Mouse (Mus musculus) small intestine, adult 2 months (tissue): Measurements from ENCODE around the gene Plxnc1.

ENCODE experiments used
- CTCF ChIP-seq: fragments of 200-500 bp; IDR thresholded peaks from 2 replicates; pipeline ENCODE4 v1.5.1; 2012; ENCODE audit warnings: low read depth, mild to moderate bottlenecking, control low read depth, inconsistent platforms, low read length, moderate library complexity, mixed read lengths; ENCODE audit not compliant: insufficient replicate concordance, insufficient read length; ENCODE audit errors: extremely low read depth
- POLR2A ChIP-seq: fragments of 200-500 bp; IDR thresholded peaks from 2 replicates; pipeline ENCODE4 v1.6.1; 2012; ENCODE audit warnings: low read depth, mild to moderate bottlenecking, control low read depth, inconsistent platforms, low read length, moderate library complexity

DNA sequence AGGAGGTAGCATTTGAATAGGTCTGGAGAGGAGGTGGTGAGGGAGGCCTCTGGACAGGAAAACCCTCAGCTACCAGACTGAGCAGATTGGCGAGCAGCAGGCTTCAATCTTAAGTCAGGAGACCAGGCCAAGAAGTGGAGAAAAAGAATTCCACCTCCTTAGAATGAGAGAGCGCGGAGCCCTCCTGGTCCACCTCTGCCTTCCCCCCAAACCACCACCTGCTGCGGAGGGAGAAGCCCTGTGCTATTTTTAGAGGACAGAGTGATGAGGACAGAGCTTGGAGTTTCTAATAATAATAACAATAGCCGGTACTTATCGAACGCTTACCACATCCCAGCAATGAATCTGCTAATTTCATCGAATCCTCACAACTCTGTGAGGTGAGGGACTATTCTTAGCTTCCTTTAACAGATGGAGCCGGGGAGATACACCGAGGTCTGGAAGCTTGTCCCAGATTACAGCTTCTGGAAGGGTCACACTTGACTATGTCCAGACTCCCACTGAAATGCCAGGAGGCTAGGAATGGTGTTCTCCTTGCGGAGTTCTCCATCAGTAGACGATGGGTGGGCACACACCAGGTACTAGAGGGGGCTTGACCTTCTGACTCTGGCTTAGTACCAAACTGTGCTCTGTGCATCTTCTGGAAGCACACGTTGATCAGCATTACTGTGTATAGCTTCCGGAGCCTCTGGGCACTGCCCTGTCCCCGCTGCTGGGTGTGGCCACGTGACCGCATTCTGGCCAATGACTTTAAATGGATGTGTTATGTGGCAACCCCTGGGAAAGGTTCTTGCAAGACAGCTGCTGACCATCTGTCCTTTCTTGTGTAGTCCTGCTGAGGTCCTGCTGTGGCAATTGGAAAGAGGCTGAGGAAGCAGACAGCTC is 125.6 kb downstream of the Plxnc1 start:
- TF ChIP-seq CTCF (no peak), POLR2A (no peak)
